Mouse (Mus musculus): ENCODE data around the gene Itgb6. TPM values are rescaled to one million over a fixed set of nuclear protein-coding genes. Genes with fewer than 3 reads are reported as not detected.

Gene Itgb6
- polyA plus RNA-seq, 1 experiment from 2014 or later: 8.9 TPM

DNA sequence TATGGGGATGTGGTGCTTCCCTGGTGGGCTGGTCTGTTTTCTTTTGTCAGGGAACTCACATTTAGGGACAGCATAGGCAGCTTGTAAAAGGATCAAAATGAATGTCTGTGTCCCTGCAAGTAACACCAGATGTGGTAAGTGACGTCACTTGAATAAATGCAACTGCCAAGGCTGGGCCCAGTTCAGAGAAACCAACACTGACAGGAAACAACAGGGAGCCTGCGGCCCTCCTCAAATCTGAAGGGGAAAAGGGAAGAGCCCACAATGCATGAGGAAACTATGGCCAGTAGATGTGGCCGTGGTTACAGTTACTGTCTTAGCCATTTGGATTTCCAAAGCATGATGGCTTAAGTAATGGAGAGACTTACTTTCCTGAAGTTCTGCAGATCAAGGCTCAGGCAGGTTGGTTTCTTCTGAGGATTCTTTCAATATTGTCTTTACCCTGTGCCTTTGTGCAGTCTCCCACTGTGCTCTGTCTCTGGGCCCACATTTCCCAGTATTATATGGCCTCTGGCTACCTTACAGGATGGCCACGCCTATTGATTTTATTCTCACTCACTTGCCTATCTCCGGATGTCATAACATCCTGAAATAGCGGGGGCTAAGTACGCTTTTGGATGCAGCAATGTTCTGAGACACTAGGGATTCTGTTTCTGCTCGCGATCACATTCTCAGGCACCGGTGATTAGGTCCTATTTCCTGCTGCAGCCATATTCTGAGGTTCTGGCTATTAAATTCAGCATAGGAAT, 17.1 kb upstream of the Itgb6 start:
- Histone ChIP-seq H3K9me3 (ENCODE audit: control insufficient read depth, low read length) (no peaks in the 10 kb centered on the region), H3K9ac (ENCODE audit: low read depth, low read length) (no peak overlapping the region), H3K27ac (ENCODE audit: low read depth, low read length) (no peak overlapping the region), H3K4me1 (ENCODE audit: control insufficient read depth, insufficient read depth, low read length) (no peaks in the 10 kb centered on the region), H3K27me3 (ENCODE audit: control insufficient read depth, insufficient read depth, low read length) (no peaks in the 10 kb centered on the region), H3K36me3 (ENCODE audit: control insufficient read depth, insufficient read depth, low read length) (no peaks in the 10 kb centered on the region), H3K4me2 (replicated peaks; ENCODE audit: low read depth, low read length) (no peak overlapping the region), H3K4me3 (ENCODE audit: low read length) (no peak overlapping the region)
- no peak for ATAC-seq (ENCODE audit: low FRiP score, low TSS enrichment)
- WGBS: 80% methylated on average over 10 of the region's 10 CpGs

DNA sequence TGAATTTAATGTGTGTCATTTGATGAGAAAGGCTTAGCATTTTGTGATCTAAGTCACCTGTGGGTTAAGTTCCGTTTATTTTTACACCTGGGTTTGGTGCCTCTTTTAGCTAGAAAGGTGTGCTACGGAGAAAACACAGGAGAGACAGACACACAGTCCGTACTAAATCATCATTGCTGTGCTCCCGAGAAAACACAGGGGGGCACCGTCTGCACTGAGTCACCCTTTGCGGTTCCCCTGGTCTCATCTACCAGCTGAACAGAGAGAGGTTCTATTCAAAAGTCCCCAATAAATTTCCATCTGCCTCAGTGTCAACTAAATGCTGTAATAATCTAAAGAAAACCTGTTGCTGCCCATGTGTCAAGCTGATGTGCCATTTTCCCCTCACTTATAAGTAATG, 8.5 kb upstream of the Itgb6 start:
- no peak overlapping the region for H3K4me3 ChIP-seq (ENCODE audit: low read length)
- H3K4me1 ChIP-seq (ENCODE audit: control insufficient read depth, insufficient read depth, low read length): peaks cover 15% of the 10 kb centered on the region
- no peaks in the 10 kb centered on the region for H3K36me3 ChIP-seq (ENCODE audit: control insufficient read depth, insufficient read depth, low read length)
- no peak overlapping the region for H3K4me2 ChIP-seq (replicated peaks; ENCODE audit: low read depth, low read length)
- H3K27ac ChIP-seq (ENCODE audit: low read depth, low read length): no peak overlapping the region
- no peak overlapping the region for H3K9ac ChIP-seq (ENCODE audit: low read depth, low read length)
- no peaks in the 10 kb centered on the region for H3K9me3 ChIP-seq (ENCODE audit: control insufficient read depth, low read length)
- H3K27me3 ChIP-seq (ENCODE audit: control insufficient read depth, insufficient read depth, low read length): no peaks in the 10 kb centered on the region
- WGBS: 56% methylated on average over 6 of the region's 6 CpGs
- no peak for ATAC-seq (ENCODE audit: low FRiP score, low TSS enrichment)

DNA sequence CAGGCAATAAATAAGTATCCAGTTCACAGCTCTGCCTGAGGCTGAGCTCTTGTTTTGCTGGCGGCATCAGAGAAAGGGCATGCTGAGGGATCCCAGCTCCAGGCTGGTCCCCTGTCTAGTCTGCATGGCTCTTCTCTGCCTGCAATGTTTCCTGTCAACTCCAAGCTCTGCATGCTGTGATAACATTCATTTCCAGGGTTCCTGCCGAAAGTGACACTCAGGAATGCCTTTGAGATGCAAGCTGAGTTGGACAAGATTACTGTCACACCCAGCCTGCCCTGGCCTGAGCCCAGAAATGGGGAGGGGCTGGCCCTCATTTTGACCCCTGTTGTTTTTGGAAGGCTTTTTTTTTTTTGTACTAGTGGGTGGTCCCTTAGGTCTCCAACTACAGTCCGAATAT, 7.6 kb upstream of the Itgb6 start:
- Histone ChIP-seq H3K27ac (ENCODE audit: low read depth, low read length) (peak overlapping the region; percentile 73; the same call in 1 of the 2 replicates), H3K27me3 (ENCODE audit: control insufficient read depth, insufficient read depth, low read length) (no peaks in the 10 kb centered on the region), H3K9me3 (ENCODE audit: control insufficient read depth, low read length) (no peaks in the 10 kb centered on the region), H3K9ac (ENCODE audit: low read depth, low read length) (no peak overlapping the region), H3K4me3 (ENCODE audit: low read length) (no peak overlapping the region), H3K4me2 (replicated peaks; ENCODE audit: low read depth, low read length) (0 out of 2 replicates have a peak overlapping the region, but pooled peaks have one; percentile 12), H3K36me3 (ENCODE audit: control insufficient read depth, insufficient read depth, low read length) (no peaks in the 10 kb centered on the region), H3K4me1 (ENCODE audit: control insufficient read depth, insufficient read depth, low read length) (peaks cover 15% of the 10 kb centered on the region)
- peak; percentile 81 for ATAC-seq (ENCODE audit: low FRiP score, low TSS enrichment)
- 10% methylated on average over 3 of the region's 3 CpGs for WGBS

DNA sequence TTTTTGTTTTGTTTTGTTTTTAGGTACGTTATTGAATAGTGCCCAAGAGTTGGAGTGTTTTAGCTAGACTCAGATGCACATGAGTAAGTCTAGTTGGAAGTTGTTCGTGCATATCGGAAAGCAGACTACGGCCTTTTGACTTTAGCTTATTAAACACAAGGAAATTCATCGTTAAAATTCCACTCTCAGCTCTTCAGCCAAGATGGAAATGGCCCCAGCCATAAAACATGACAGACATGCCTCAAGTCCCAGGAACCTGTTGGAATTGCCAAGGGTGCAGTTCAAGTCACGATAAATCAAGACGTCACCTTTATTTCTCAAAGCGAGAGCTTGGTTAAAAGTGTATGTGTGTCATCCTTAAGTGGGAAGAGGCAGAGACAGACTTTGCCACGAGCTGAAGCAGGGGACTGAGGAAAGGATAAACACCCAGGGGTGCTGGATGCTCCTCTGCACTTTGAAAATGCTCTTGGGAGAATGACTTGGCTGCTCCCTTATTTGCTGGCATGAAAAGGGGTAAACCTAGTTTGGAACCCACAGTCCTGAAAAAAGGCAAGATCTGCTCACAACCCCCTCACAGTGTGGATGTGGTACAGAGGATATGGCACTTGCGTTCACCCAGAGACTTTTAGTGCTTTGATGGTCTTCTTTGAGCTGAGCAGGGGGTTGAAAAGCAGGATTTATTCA, 6.6 kb upstream of the Itgb6 start:
- H3K9me3 ChIP-seq (ENCODE audit: control insufficient read depth, low read length): no peaks in the 10 kb centered on the region
- no peak overlapping the region for H3K4me3 ChIP-seq (ENCODE audit: low read length)
- peak; percentile 41; the same call in 1 of the 2 replicates for ATAC-seq (ENCODE audit: low FRiP score, low TSS enrichment)
- H3K4me2 ChIP-seq (replicated peaks; ENCODE audit: low read depth, low read length): no peak overlapping the region
- no peaks in the 10 kb centered on the region for H3K36me3 ChIP-seq (ENCODE audit: control insufficient read depth, insufficient read depth, low read length)
- H3K27ac ChIP-seq (ENCODE audit: low read depth, low read length): peak overlapping the region; percentile 73; the same call in 1 of the 2 replicates
- H3K4me1 ChIP-seq (ENCODE audit: control insufficient read depth, insufficient read depth, low read length): peaks cover 15% of the 10 kb centered on the region
- no peaks in the 10 kb centered on the region for H3K27me3 ChIP-seq (ENCODE audit: control insufficient read depth, insufficient read depth, low read length)
- no peak overlapping the region for H3K9ac ChIP-seq (ENCODE audit: low read depth, low read length)
- 13% methylated on average over 10 of the region's 10 CpGs for WGBS

DNA sequence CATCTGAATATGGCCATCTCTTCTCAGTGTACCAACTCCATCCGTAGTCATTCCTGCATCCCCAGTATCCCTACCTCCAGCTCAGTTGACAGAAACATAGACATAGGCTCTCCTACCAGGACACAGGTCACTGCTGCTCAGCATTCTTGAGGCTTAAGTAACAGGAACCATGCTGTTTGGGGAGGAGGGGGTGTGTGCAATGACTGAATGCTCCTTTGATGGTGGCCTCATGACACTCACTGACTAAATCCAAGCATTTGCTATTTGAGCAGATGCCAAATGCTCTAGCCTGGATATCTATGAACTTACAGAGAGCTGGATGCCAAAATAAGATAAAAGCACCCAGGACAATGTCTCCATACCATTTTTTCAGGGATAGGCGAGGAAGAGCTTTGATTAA, 2.2 kb upstream of the Itgb6 start:
- Histone ChIP-seq H3K27ac (ENCODE audit: low read depth, low read length) (no peak overlapping the region), H3K4me2 (replicated peaks; ENCODE audit: low read depth, low read length) (no peak overlapping the region), H3K4me1 (ENCODE audit: control insufficient read depth, insufficient read depth, low read length) (peaks cover 10% of the 10 kb centered on the region), H3K27me3 (ENCODE audit: control insufficient read depth, insufficient read depth, low read length) (no peaks in the 10 kb centered on the region), H3K36me3 (ENCODE audit: control insufficient read depth, insufficient read depth, low read length) (no peaks in the 10 kb centered on the region), H3K9ac (ENCODE audit: low read depth, low read length) (no peak overlapping the region), H3K9me3 (ENCODE audit: control insufficient read depth, low read length) (no peaks in the 10 kb centered on the region), H3K4me3 (ENCODE audit: low read length) (no peak overlapping the region)
- ATAC-seq (ENCODE audit: low FRiP score, low TSS enrichment): no peak
- WGBS: 73% methylated on average over 2 of the region's 2 CpGs

- ATAC-seq (ENCODE audit: low FRiP score, low TSS enrichment): no peak
- H3K4me2 ChIP-seq (replicated peaks; ENCODE audit: low read depth, low read length): no peak overlapping the region
- 82% methylated on average over 3 of the region's 3 CpGs for WGBS
- no peaks in the 10 kb centered on the region for H3K27me3 ChIP-seq (ENCODE audit: control insufficient read depth, insufficient read depth, low read length)
- no peaks in the 10 kb centered on the region for H3K9me3 ChIP-seq (ENCODE audit: control insufficient read depth, low read length)
- no peak overlapping the region for H3K4me3 ChIP-seq (ENCODE audit: low read length)
- no peak overlapping the region for H3K27ac ChIP-seq (ENCODE audit: low read depth, low read length)
- H3K36me3 ChIP-seq (ENCODE audit: control insufficient read depth, insufficient read depth, low read length): no peaks in the 10 kb centered on the region
- no peak overlapping the region for H3K9ac ChIP-seq (ENCODE audit: low read depth, low read length)
- H3K4me1 ChIP-seq (ENCODE audit: control insufficient read depth, insufficient read depth, low read length): no peaks in the 10 kb centered on the region
These were observed 524 bp upstream of the Itgb6 start for GRCm38 (mm10) chr2:60722967-60723366.

GRCm38 (mm10) chr2:60720906-60721305, 1.5 kb downstream of the Itgb6 start:
- H3K9ac ChIP-seq (ENCODE audit: low read depth, low read length): no peak overlapping the region
- H3K9me3 ChIP-seq (ENCODE audit: control insufficient read depth, low read length): no peaks in the 10 kb centered on the region
- no peaks in the 10 kb centered on the region for H3K27me3 ChIP-seq (ENCODE audit: control insufficient read depth, insufficient read depth, low read length)
- WGBS: 33% methylated on average over 5 of the region's 5 CpGs
- no peak for ATAC-seq (ENCODE audit: low FRiP score, low TSS enrichment)
- no peak overlapping the region for H3K4me3 ChIP-seq (ENCODE audit: low read length)
- no peaks in the 10 kb centered on the region for H3K36me3 ChIP-seq (ENCODE audit: control insufficient read depth, insufficient read depth, low read length)
- no peak overlapping the region for H3K4me2 ChIP-seq (replicated peaks; ENCODE audit: low read depth, low read length)
- H3K4me1 ChIP-seq (ENCODE audit: control insufficient read depth, insufficient read depth, low read length): 0 out of 2 replicates have a peak, but pooled peaks cover 3% of the 10 kb centered on the region
- no peak overlapping the region for H3K27ac ChIP-seq (ENCODE audit: low read depth, low read length)

DNA sequence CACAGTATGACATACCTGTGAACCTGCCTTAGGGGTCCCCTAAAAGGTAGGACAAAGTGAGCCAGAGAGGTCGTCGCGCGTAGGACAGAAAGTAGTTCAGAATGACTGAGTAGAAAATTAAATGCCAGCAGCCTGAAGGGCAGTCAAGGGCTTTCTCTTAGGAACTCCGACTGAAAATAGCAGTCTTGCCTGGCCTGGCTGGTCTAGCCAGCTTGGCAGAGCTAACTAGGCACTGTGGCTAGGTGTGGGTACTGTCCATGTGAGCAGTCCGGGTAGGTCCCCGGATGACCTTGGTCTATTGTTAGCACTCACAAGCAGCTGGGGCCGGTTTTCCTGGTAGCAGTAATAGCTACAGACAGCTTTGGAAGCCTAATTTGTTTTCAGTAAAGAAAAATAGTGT, 2.2 kb downstream of the Itgb6 start:
- WGBS: 76% methylated on average over 8 of the region's 8 CpGs
- no peak overlapping the region for H3K9ac ChIP-seq (ENCODE audit: low read depth, low read length)
- H3K9me3 ChIP-seq (ENCODE audit: control insufficient read depth, low read length): no peaks in the 10 kb centered on the region
- no peak for ATAC-seq (ENCODE audit: low FRiP score, low TSS enrichment)
- no peak overlapping the region for H3K27ac ChIP-seq (ENCODE audit: low read depth, low read length)
- no peak overlapping the region for H3K4me2 ChIP-seq (replicated peaks; ENCODE audit: low read depth, low read length)
- no peaks in the 10 kb centered on the region for H3K36me3 ChIP-seq (ENCODE audit: control insufficient read depth, insufficient read depth, low read length)
- H3K27me3 ChIP-seq (ENCODE audit: control insufficient read depth, insufficient read depth, low read length): no peaks in the 10 kb centered on the region
- peaks cover 6% of the 10 kb centered on the region; the same call in 1 of the 2 replicates for H3K4me1 ChIP-seq (ENCODE audit: control insufficient read depth, insufficient read depth, low read length)
- no peak overlapping the region for H3K4me3 ChIP-seq (ENCODE audit: low read length)

DNA sequence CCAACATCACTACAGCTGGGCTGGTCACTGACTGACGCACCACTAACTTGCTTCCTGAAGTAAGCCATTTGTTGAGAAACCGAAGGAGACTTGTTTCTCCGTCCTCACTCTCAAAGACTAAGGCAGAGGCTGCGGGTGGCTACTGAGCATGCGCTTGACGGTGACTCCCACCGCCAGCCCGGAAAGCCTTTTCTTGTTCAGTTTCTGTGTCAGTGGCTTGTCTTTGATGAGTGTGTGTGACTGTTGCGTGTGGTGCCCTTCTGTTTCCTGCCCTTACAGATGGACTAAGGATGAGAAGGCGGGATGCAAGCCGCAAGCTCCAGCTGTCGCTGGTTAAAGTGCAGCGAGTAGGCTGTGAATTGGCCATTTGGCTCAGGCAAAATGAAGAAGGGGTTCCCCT, 5.1 kb downstream of the Itgb6 start:
- no peaks in the 10 kb centered on the region for H3K27me3 ChIP-seq (ENCODE audit: control insufficient read depth, insufficient read depth, low read length)
- H3K4me2 ChIP-seq (replicated peaks; ENCODE audit: low read depth, low read length): peak overlapping the region; percentile 39
- 24% methylated on average over 13 of the region's 13 CpGs for WGBS
- no peaks in the 10 kb centered on the region for H3K36me3 ChIP-seq (ENCODE audit: control insufficient read depth, insufficient read depth, low read length)
- peak overlapping the region; percentile 25; the same call in 1 of the 2 replicates for H3K9ac ChIP-seq (ENCODE audit: low read depth, low read length)
- H3K27ac ChIP-seq (ENCODE audit: low read depth, low read length): no peak overlapping the region; the same call in 1 of the 2 replicates
- H3K4me3 ChIP-seq (ENCODE audit: low read length): peak overlapping the region; percentile 12; the same call in 1 of the 2 replicates
- no peaks in the 10 kb centered on the region for H3K9me3 ChIP-seq (ENCODE audit: control insufficient read depth, low read length)
- ATAC-seq (ENCODE audit: low FRiP score, low TSS enrichment): no peak
- peaks cover 6% of the 10 kb centered on the region; the same call in 1 of the 2 replicates for H3K4me1 ChIP-seq (ENCODE audit: control insufficient read depth, insufficient read depth, low read length)

Data from kidney, embryonic 14.5 days (tissue).